Mouse (Mus musculus): ENCODE data around the gene Vmn1r208. TPM values are rescaled to one million over a fixed set of nuclear protein-coding genes. Genes with fewer than 3 reads are reported as not detected.
"Not testable (repeated sequence)": the region's sequence is repeated elsewhere in the genome, so short reads cannot be mapped to it uniquely, and the experiment has no call there.

The Vmn1r208 gene
- not detected in 2 replicates for polyA plus RNA-seq (2014; fragmentation: Nextera tagmentation; extraction: Ambion mirVana)

- H3K4me1 ChIP-seq (ENCODE audit: control insufficient read depth, insufficient read depth, low read length); H3K27ac ChIP-seq (ENCODE audit: low read depth, low read length); ATAC-seq (ENCODE audit: low FRiP score, low TSS enrichment); H3K4me3 ChIP-seq (ENCODE audit: low read length); H3K27me3 ChIP-seq (ENCODE audit: control insufficient read depth, insufficient read depth, low read length); H3K9me3 ChIP-seq (ENCODE audit: control insufficient read depth, low read length); H3K36me3 ChIP-seq (ENCODE audit: control insufficient read depth, insufficient read depth, low read length); H3K9ac ChIP-seq (ENCODE audit: low read depth, low read length); H3K4me2 ChIP-seq (replicated peaks; ENCODE audit: low read depth, low read length): not testable (repeated sequence)
- no CpG with 5 or more reads among the region's 7 CpGs for WGBS
Measured at GRCm38 (mm10) chr13:22777300-22777699, at the start of gene Vmn1r208. Gene Vmn1r208 (minus strand): TSS chr13:22777400.

GRCm38 (mm10) chr13:22821601-22822000 is 44.4 kb upstream of the Vmn1r208 start:
- not testable (repeated sequence) for H3K36me3 ChIP-seq (ENCODE audit: control insufficient read depth, insufficient read depth, low read length); H3K4me2 ChIP-seq (replicated peaks; ENCODE audit: low read depth, low read length); H3K27ac ChIP-seq (ENCODE audit: low read depth, low read length); H3K9ac ChIP-seq (ENCODE audit: low read depth, low read length); H3K27me3 ChIP-seq (ENCODE audit: control insufficient read depth, insufficient read depth, low read length); ATAC-seq (ENCODE audit: low FRiP score, low TSS enrichment); H3K4me3 ChIP-seq (ENCODE audit: low read length); H3K9me3 ChIP-seq (ENCODE audit: control insufficient read depth, low read length); H3K4me1 ChIP-seq (ENCODE audit: control insufficient read depth, insufficient read depth, low read length)
- WGBS, result 90% methylated on average over 1 of the region's 1 CpGs

- not testable (repeated sequence) for H3K27me3 ChIP-seq (ENCODE audit: control insufficient read depth, insufficient read depth, low read length); H3K4me1 ChIP-seq (ENCODE audit: control insufficient read depth, insufficient read depth, low read length); ATAC-seq (ENCODE audit: low FRiP score, low TSS enrichment); H3K27ac ChIP-seq (ENCODE audit: low read depth, low read length); H3K36me3 ChIP-seq (ENCODE audit: control insufficient read depth, insufficient read depth, low read length); H3K9ac ChIP-seq (ENCODE audit: low read depth, low read length); H3K9me3 ChIP-seq (ENCODE audit: control insufficient read depth, low read length); H3K4me3 ChIP-seq (ENCODE audit: low read length); H3K4me2 ChIP-seq (replicated peaks; ENCODE audit: low read depth, low read length)
Measured at GRCm38 (mm10) chr13:22809582-22809981, 32.4 kb upstream of the Vmn1r208 start, which contains the start of gene Vmn1r209. Gene Vmn1r209 (minus strand): TSS chr13:22809682.

- H3K36me3 ChIP-seq (ENCODE audit: control insufficient read depth, insufficient read depth, low read length); H3K9ac ChIP-seq (ENCODE audit: low read depth, low read length); H3K4me1 ChIP-seq (ENCODE audit: control insufficient read depth, insufficient read depth, low read length); H3K4me2 ChIP-seq (replicated peaks; ENCODE audit: low read depth, low read length); H3K27ac ChIP-seq (ENCODE audit: low read depth, low read length); H3K9me3 ChIP-seq (ENCODE audit: control insufficient read depth, low read length); ATAC-seq (ENCODE audit: low FRiP score, low TSS enrichment); H3K4me3 ChIP-seq (ENCODE audit: low read length); H3K27me3 ChIP-seq (ENCODE audit: control insufficient read depth, insufficient read depth, low read length): not testable (repeated sequence)
- 88% methylated on average over 3 of the region's 3 CpGs for WGBS
Measured at GRCm38 (mm10) chr13:22788096-22788495, 10.9 kb upstream of the Vmn1r208 start.

- not testable (repeated sequence) for H3K36me3 ChIP-seq (ENCODE audit: control insufficient read depth, insufficient read depth, low read length); H3K9ac ChIP-seq (ENCODE audit: low read depth, low read length); H3K27ac ChIP-seq (ENCODE audit: low read depth, low read length); H3K4me1 ChIP-seq (ENCODE audit: control insufficient read depth, insufficient read depth, low read length); ATAC-seq (ENCODE audit: low FRiP score, low TSS enrichment); H3K27me3 ChIP-seq (ENCODE audit: control insufficient read depth, insufficient read depth, low read length); H3K4me3 ChIP-seq (ENCODE audit: low read length); H3K4me2 ChIP-seq (replicated peaks; ENCODE audit: low read depth, low read length); H3K9me3 ChIP-seq (ENCODE audit: control insufficient read depth, low read length)
Measured at GRCm38 (mm10) chr13:22784159-22784558, 7.0 kb upstream of the Vmn1r208 start.

GRCm38 (mm10) chr13:22771592-22771991 is 5.6 kb downstream of the Vmn1r208 start:
- not testable (repeated sequence) for H3K4me3 ChIP-seq (ENCODE audit: low read length); H3K36me3 ChIP-seq (ENCODE audit: control insufficient read depth, insufficient read depth, low read length); ATAC-seq (ENCODE audit: low FRiP score, low TSS enrichment); H3K27me3 ChIP-seq (ENCODE audit: control insufficient read depth, insufficient read depth, low read length); H3K4me2 ChIP-seq (replicated peaks; ENCODE audit: low read depth, low read length); H3K9me3 ChIP-seq (ENCODE audit: control insufficient read depth, low read length); H3K4me1 ChIP-seq (ENCODE audit: control insufficient read depth, insufficient read depth, low read length); H3K9ac ChIP-seq (ENCODE audit: low read depth, low read length); H3K27ac ChIP-seq (ENCODE audit: low read depth, low read length)
- WGBS, result 83% methylated on average over 1 of the region's 2 CpGs

- no peaks in the 10 kb centered on the region for H3K36me3 ChIP-seq (ENCODE audit: control insufficient read depth, insufficient read depth, low read length)
- no peak for ATAC-seq (ENCODE audit: low FRiP score, low TSS enrichment)
- H3K9me3 ChIP-seq (ENCODE audit: control insufficient read depth, low read length), result no peaks in the 10 kb centered on the region
- H3K4me2 ChIP-seq (replicated peaks; ENCODE audit: low read depth, low read length), result no peak overlapping the region
- H3K27me3 ChIP-seq (ENCODE audit: control insufficient read depth, insufficient read depth, low read length), result no peaks in the 10 kb centered on the region
- no peak overlapping the region for H3K9ac ChIP-seq (ENCODE audit: low read depth, low read length)
- H3K27ac ChIP-seq (ENCODE audit: low read depth, low read length), result no peak overlapping the region
- H3K4me1 ChIP-seq (ENCODE audit: control insufficient read depth, insufficient read depth, low read length), result no peaks in the 10 kb centered on the region
- no peak overlapping the region for H3K4me3 ChIP-seq (ENCODE audit: low read length)
Measured at GRCm38 (mm10) chr13:22747524-22747923, 29.7 kb downstream of the Vmn1r208 start.

GRCm38 (mm10) chr13:22729529-22729928 is 47.7 kb downstream of the Vmn1r208 start, which contains the start of gene Vmn1r207-ps:
Gene Vmn1r207-ps (minus strand): TSS chr13:22729629.
- not testable (repeated sequence) for H3K9me3 ChIP-seq (ENCODE audit: control insufficient read depth, low read length); H3K27ac ChIP-seq (ENCODE audit: low read depth, low read length); H3K4me1 ChIP-seq (ENCODE audit: control insufficient read depth, insufficient read depth, low read length); H3K9ac ChIP-seq (ENCODE audit: low read depth, low read length); H3K27me3 ChIP-seq (ENCODE audit: control insufficient read depth, insufficient read depth, low read length); H3K36me3 ChIP-seq (ENCODE audit: control insufficient read depth, insufficient read depth, low read length); H3K4me3 ChIP-seq (ENCODE audit: low read length); ATAC-seq (ENCODE audit: low FRiP score, low TSS enrichment); H3K4me2 ChIP-seq (replicated peaks; ENCODE audit: low read depth, low read length)

All from kidney, embryonic 14.5 days (tissue).